Mouse (Mus musculus): ENCODE measurements around the gene Park7.

Park7 gene

GRCm38 (mm10) chr4:150910164-150910951 lies 3.9 kb downstream of the Park7 start:
- DNase-seq (ENCODE audit: low spot score), result no peak

- DNase-seq (ENCODE audit: low spot score), result peak; percentile 99
These were observed 4.6 kb downstream of the Park7 start for GRCm38 (mm10) chr4:150909451-150910156.

- peak; percentile 25 for DNase-seq (ENCODE audit: low spot score)
These were observed 5.7 kb downstream of the Park7 start for GRCm38 (mm10) chr4:150908512-150908911.

GRCm38 (mm10) chr4:150907099-150907498 lies 7.1 kb downstream of the Park7 start:
- DNase-seq (ENCODE audit: low spot score), result no peak

GRCm38 (mm10) chr4:150903091-150903742 lies 11.0 kb downstream of the Park7 start:
- no peak for DNase-seq (ENCODE audit: low spot score)

- DNase-seq (ENCODE audit: low spot score), result peak; percentile 40
These were observed 12.2 kb downstream of the Park7 start for GRCm38 (mm10) chr4:150902062-150902461.

- DNase-seq (ENCODE audit: low spot score), result peak; percentile 78
These were observed 12.6 kb downstream of the Park7 start for GRCm38 (mm10) chr4:150901651-150902050.

- no peak for DNase-seq (ENCODE audit: low spot score)
These were observed 13.8 kb downstream of the Park7 start for GRCm38 (mm10) chr4:150900486-150900885.

GRCm38 (mm10) chr4:150898716-150899365 lies 15.4 kb downstream of the Park7 start:
- peak; percentile 80 for DNase-seq (ENCODE audit: low spot score)

GRCm38 (mm10) chr4:150896896-150897624 lies 17.2 kb downstream of the Park7 start:
- DNase-seq (ENCODE audit: low spot score), result no peak

GRCm38 (mm10) chr4:150894718-150895501 lies 19.3 kb downstream of the Park7 start:
- no peak for DNase-seq (ENCODE audit: low spot score)

GRCm38 (mm10) chr4:150891308-150891707 lies 22.9 kb downstream of the Park7 start:
- DNase-seq (ENCODE audit: low spot score), result no peak

GRCm38 (mm10) chr4:150889955-150890315 lies 24.3 kb downstream of the Park7 start:
- DNase-seq (ENCODE audit: low spot score), result no peak

GRCm38 (mm10) chr4:150889273-150889954 lies 24.8 kb downstream of the Park7 start:
- no peak for DNase-seq (ENCODE audit: low spot score)

GRCm38 (mm10) chr4:150888492-150888891 lies 25.7 kb downstream of the Park7 start:
- DNase-seq (ENCODE audit: low spot score), result no peak

GRCm38 (mm10) chr4:150887903-150888302 lies 26.3 kb downstream of the Park7 start:
- DNase-seq (ENCODE audit: low spot score), result no peak

GRCm38 (mm10) chr4:150882632-150883031 lies 31.6 kb downstream of the Park7 start:
- DNase-seq (ENCODE audit: low spot score), result no peak

GRCm38 (mm10) chr4:150880364-150880763 lies 33.9 kb downstream of the Park7 start:
- DNase-seq (ENCODE audit: low spot score), result no peak

- no peak for DNase-seq (ENCODE audit: low spot score)
These were observed 34.6 kb downstream of the Park7 start for GRCm38 (mm10) chr4:150879631-150880030.

- DNase-seq (ENCODE audit: low spot score), result no peak
These were observed 38.8 kb downstream of the Park7 start for GRCm38 (mm10) chr4:150875393-150875792.

All from MN1 (cell line).